Mouse (Mus musculus) heart, adult 11 months (tissue): Measurements from ENCODE around the gene Tra2a.

Source experiments
- DNase-seq: peaks from one replicate; pipeline ENCODE4 v3.0.0; 2022

Tra2a gene

GRCm38 (mm10) chr6:49228126-49228679 lies 35.6 kb downstream of the Tra2a start:
- DNase-seq = no peak

- DNase-seq = no peak
These were observed 36.6 kb downstream of the Tra2a start for GRCm38 (mm10) chr6:49227184-49227735.

GRCm38 (mm10) chr6:49225728-49226123 lies 38.1 kb downstream of the Tra2a start:
- DNase-seq = peak; percentile 41

GRCm38 (mm10) chr6:49224923-49225727 lies 38.7 kb downstream of the Tra2a start:
- peak; percentile 82 for DNase-seq

- DNase-seq = peak; percentile 54
These were observed 41.9 kb downstream of the Tra2a start for GRCm38 (mm10) chr6:49221906-49222305.

GRCm38 (mm10) chr6:49219920-49220604 lies 43.8 kb downstream of the Tra2a start:
- DNase-seq = peak; percentile 44

- no peak for DNase-seq
These were observed 44.8 kb downstream of the Tra2a start for GRCm38 (mm10) chr6:49219001-49219560.

GRCm38 (mm10) chr6:49218275-49218802 lies 45.5 kb downstream of the Tra2a start:
- no peak for DNase-seq

- DNase-seq = peak; percentile 90
These were observed 46.1 kb downstream of the Tra2a start for GRCm38 (mm10) chr6:49217581-49218274.

- DNase-seq = no peak
These were observed 46.9 kb downstream of the Tra2a start for GRCm38 (mm10) chr6:49216811-49217542.

- DNase-seq = no peak
These were observed 47.9 kb downstream of the Tra2a start for GRCm38 (mm10) chr6:49215748-49216585.

GRCm38 (mm10) chr6:49214928-49215747 lies 48.7 kb downstream of the Tra2a start, which contains the start of gene Igf2bp3:
TSS of gene Igf2bp3 (minus strand) at chr6:49214957.
- DNase-seq = peak; percentile 90

- peak; percentile 91 for DNase-seq
These were observed 49.5 kb downstream of the Tra2a start for GRCm38 (mm10) chr6:49214086-49214927.

GRCm38 (mm10) chr6:49213581-49214085 lies 50.2 kb downstream of the Tra2a start:
- peak; percentile 91 for DNase-seq

- DNase-seq = peak; percentile 77
These were observed 50.8 kb downstream of the Tra2a start for GRCm38 (mm10) chr6:49212931-49213580.

GRCm38 (mm10) chr6:49212141-49212540 lies 51.7 kb downstream of the Tra2a start:
- peak; percentile 57 for DNase-seq

- DNase-seq = peak; percentile 73
These were observed 52.2 kb downstream of the Tra2a start for GRCm38 (mm10) chr6:49211596-49211995.
